Mouse (Mus musculus): ENCODE results near the gene Det1.
A peak's percentile ranks its signal among the peaks of the same experiment; 100 is the strongest.

The Det1 gene

GRCm38 (mm10) chr7:78854051-78854450 lies 7.0 kb upstream of the Det1 start:
- no peak for DNase-seq (ENCODE audit: inconsistent ontology term)

- DNase-seq (ENCODE audit: inconsistent ontology term), result no peak
Observed at GRCm38 (mm10) chr7:78846066-78846716, 872 bp downstream of the Det1 start.

GRCm38 (mm10) chr7:78841601-78842000 lies 5.5 kb downstream of the Det1 start:
- DNase-seq (ENCODE audit: inconsistent ontology term), result no peak

GRCm38 (mm10) chr7:78837250-78837649 lies 9.8 kb downstream of the Det1 start:
- no peak for DNase-seq (ENCODE audit: inconsistent ontology term)

- no peak for DNase-seq (ENCODE audit: inconsistent ontology term)
Observed at GRCm38 (mm10) chr7:78835656-78836055, 11.4 kb downstream of the Det1 start.

GRCm38 (mm10) chr7:78827749-78828362 lies 19.2 kb downstream of the Det1 start:
- no peak for DNase-seq (ENCODE audit: inconsistent ontology term)

GRCm38 (mm10) chr7:78826682-78827385 lies 20.2 kb downstream of the Det1 start:
- DNase-seq (ENCODE audit: inconsistent ontology term), result no peak

GRCm38 (mm10) chr7:78818336-78818735 lies 28.7 kb downstream of the Det1 start:
- DNase-seq (ENCODE audit: inconsistent ontology term), result no peak

GRCm38 (mm10) chr7:78814766-78815165 lies 32.3 kb downstream of the Det1 start:
- DNase-seq (ENCODE audit: inconsistent ontology term), result no peak

GRCm38 (mm10) chr7:78813791-78814190 lies 33.3 kb downstream of the Det1 start:
- no peak for DNase-seq (ENCODE audit: inconsistent ontology term)

GRCm38 (mm10) chr7:78807192-78807591 lies 39.9 kb downstream of the Det1 start:
- no peak for DNase-seq (ENCODE audit: inconsistent ontology term)

GRCm38 (mm10) chr7:78803841-78804240 lies 43.2 kb downstream of the Det1 start:
- DNase-seq (ENCODE audit: inconsistent ontology term), result no peak

- no peak for DNase-seq (ENCODE audit: inconsistent ontology term)
Observed at GRCm38 (mm10) chr7:78799730-78800496, 47.1 kb downstream of the Det1 start.

- DNase-seq (ENCODE audit: inconsistent ontology term), result no peak
Observed at GRCm38 (mm10) chr7:78797843-78798455, 49.1 kb downstream of the Det1 start.

- no peak for DNase-seq (ENCODE audit: inconsistent ontology term)
Observed at GRCm38 (mm10) chr7:78796624-78797023, 50.4 kb downstream of the Det1 start.

- no peak for DNase-seq (ENCODE audit: inconsistent ontology term)
Observed at GRCm38 (mm10) chr7:78794571-78795092, 52.4 kb downstream of the Det1 start.

- DNase-seq (ENCODE audit: inconsistent ontology term), result no peak
Observed at GRCm38 (mm10) chr7:78793895-78794570, 53.0 kb downstream of the Det1 start.

- DNase-seq (ENCODE audit: inconsistent ontology term), result peak; percentile 70
Observed at GRCm38 (mm10) chr7:78791359-78792222, 55.5 kb downstream of the Det1 start.

- DNase-seq (ENCODE audit: inconsistent ontology term), result no peak
Observed at GRCm38 (mm10) chr7:78787793-78788380, 59.2 kb downstream of the Det1 start.

- no peak for DNase-seq (ENCODE audit: inconsistent ontology term)
Observed at GRCm38 (mm10) chr7:78785906-78786305, 61.2 kb downstream of the Det1 start.
